Mouse (Mus musculus) hindlimb bud, embryonic 11.5 days (tissue): ENCODE results near the gene Rabepk.
A peak's percentile ranks its signal among the peaks of the same experiment; 100 is the strongest.
"Not testable (repeated sequence)": the region's sequence is repeated elsewhere in the genome, so short reads cannot be mapped to it uniquely, and the experiment has no call there.

ENCODE experiments used
- DNase-seq: peaks from one replicate; pipeline ENCODE4 v3.0.0-alpha.2; 2012; ENCODE audit warnings: low read depth, low spot score; ENCODE audit errors: extremely low spot score

Rabepk gene

DNA sequence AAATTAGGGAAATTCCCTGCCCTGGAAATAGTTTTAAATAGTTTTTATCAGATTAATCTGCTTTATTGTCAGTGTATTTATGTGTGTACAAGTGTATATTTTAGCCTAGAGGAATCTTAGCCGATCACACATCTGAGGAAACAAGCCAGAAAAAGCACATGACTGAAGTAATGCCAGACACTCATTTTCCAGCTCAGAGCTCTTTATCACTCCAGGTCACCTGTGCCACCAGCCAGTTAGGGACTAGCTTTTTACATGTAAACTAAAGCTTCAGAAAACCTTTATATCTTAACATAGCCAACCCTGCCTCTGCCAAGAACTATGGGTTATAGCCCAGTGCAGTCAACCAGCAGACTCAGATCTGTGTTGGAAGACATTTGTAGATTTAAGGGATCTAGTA, 5.1 kb upstream of the Rabepk start:
- DNase-seq, result no peak

DNA sequence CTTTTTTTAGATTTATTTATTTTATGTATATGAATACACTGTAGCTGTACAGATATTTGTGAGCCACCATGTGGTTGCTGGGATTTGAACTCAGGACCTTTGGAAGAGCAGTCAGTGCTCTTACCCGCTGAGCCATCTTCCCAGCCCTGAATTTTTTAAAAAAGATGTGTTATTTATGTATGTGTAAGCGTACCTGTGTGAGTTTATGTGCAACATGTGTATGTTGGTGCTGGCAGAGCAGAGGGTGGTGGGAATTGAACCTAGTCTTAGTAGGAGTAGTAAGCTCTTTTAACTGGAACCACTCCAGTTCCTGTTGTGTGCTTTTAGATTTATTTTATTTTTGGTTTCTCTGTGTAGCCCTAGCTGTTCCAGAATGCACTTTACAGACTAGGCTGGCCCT, 4.5 kb upstream of the Rabepk start:
- DNase-seq, result no peak

DNA sequence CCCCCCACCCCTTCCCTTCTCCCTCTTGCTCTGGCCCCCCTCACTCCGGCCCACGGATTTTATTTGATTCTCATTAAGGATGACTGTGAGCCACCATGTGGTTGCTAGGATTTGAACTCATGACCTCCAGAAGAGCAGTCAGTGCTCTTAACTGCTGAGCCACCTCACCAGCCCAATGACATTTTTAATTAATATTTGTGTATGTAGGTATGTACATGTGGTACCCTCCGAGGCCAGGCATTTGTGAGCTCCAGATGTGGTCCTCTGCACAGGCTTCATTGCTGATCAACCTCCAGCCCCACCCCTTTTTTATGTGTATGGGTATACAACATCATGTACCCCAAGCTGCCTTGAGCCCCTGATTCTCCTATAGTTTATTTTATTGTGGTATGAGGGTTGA, 4.0 kb upstream of the Rabepk start:
- DNase-seq, result no peak

GRCm38 (mm10) chr2:34802565-34803245, 3.0 kb upstream of the Rabepk start:
- not testable (repeated sequence) for DNase-seq

- peak; percentile 98 for DNase-seq
Measured at GRCm38 (mm10) chr2:34801516-34802482, 2.1 kb upstream of the Rabepk start.

DNA sequence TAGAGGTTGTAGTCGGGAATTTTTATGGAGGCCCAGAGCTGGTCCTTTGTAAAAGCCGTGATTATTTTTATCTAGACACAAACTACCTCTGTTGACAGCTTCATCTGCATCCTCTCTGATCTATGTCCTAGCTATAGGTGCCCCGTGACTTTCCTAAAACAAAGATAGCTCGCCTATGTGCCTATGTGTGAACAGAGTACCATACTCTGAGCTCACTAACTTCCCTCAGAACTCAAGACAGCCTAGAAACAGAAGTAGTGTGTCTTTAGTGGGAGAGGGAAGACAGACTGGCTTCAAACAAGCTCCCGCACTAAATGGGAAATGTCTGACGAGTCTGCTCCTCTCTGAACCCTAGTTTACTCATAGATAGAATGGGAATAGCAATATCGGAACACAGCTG, 659 bp upstream of the Rabepk start:
- no peak for DNase-seq

GRCm38 (mm10) chr2:34795426-34795825, 4.3 kb downstream of the Rabepk start:
- no peak for DNase-seq

- DNase-seq, result no peak
Measured at GRCm38 (mm10) chr2:34794511-34794910, 5.2 kb downstream of the Rabepk start.

GRCm38 (mm10) chr2:34792543-34792942, 7.2 kb downstream of the Rabepk start:
- not testable (repeated sequence) for DNase-seq

DNA sequence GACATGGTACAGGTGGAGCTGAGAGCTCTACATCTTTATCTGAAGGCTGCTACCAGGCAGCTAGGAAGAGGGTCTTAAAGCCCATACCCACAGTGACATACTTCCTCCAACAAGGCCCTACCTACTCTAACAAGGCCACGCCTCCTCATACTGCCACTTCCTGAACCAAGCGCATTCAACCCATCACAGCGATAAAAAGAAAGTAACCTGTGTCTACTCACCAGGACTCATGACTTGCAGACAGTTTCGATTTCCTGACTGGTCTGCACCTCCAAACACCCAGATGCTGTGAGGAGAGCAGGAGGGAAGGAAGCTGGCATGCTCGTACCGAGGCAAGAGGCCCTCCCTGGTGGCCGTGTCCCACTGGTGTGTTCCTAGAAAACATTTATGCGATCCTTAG, 9.4 kb downstream of the Rabepk start:
- DNase-seq, result no peak

DNA sequence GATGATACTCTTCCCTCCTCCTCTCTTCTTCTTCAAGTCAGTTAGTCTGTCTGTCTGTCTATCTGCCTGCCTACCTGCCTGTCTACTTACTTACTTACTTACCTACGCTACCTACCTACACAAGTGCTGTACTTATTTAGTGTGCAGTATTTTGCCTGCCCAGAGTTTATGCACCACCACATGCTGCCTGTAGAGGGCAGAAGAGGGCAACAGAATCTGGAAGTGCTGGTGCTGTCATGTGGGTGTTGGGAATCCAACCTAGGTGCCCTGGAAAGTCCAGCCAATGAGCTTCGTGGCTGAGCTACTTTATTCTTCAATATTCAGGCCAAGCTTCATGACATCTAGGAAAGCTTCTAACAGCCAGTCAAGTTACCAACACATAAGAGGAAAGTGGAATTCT, 15.6 kb downstream of the Rabepk start:
- no peak for DNase-seq

DNA sequence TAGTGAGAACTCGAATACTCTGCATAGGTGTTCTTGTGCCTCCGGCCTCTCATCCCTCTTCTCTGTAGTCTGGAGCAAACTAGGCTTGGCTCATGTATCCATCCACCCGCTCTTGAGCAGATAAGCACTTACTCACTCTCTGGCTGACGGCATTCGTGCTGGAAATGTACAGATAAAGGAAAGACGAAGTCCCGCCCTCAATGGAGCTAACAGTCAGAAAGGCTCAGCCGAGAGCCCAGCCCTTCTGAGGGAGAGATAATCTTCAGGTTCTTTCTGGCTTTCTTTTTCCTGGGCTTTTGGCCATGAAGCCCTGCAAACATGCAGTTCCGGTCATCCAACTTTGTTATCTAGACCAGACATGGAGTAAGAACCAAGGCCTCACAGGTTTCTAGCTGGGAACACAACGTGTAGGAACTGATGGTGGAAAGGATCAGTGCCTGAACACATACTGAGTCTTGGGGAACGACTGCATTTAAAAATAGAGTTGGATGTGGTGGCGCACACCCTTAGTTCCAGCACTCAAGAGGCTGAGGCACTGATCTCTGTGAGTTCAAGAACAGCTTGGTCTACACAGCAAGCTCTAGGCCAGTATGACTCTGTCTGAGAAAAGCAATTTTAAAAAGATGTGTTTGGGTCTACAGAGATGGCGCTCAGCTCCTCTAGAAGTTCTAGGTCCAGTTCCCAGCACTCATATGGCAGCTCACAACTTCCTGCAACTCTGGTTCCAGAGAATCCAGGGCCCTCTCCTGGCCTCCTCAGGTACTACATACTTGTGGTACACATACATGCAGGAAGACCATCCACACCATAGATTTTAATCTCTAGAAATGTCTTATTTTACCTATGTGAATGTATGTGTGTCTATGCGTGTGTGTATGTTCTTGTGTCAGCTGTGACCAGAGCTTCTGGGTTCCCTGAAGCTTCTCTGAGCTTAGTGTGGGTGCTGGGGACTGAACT, 16.4 kb downstream of the Rabepk start:
- no peak for DNase-seq

DNA sequence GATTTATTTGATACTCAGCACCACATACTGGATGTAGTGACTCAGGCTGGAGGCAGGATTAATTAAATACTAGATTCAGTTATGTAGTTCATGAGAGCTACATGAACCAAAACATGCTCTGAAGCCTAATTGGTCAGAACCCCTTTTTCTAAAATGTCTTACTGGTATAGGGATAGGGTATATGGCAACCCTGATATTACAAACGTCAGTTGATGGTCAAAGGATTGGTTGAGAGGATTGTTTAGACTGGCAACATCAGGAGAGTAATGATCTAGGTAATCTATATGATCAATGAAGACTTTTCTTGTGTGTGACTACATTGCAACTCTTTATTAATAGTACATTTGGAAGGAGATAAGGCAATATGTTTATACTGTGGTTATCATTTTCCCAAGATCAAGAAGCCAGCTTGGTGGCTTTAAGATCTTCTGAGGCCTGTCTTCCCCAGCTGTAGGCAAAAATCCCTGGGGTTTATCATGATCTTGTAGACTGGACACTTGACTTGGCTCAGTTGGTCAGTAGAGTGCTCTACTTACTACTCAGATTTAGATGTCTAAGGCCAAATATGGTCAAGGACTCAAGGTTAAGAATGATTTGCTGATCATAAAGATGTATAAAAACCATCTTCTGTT, 22.4 kb downstream of the Rabepk start:
- DNase-seq, result no peak

DNA sequence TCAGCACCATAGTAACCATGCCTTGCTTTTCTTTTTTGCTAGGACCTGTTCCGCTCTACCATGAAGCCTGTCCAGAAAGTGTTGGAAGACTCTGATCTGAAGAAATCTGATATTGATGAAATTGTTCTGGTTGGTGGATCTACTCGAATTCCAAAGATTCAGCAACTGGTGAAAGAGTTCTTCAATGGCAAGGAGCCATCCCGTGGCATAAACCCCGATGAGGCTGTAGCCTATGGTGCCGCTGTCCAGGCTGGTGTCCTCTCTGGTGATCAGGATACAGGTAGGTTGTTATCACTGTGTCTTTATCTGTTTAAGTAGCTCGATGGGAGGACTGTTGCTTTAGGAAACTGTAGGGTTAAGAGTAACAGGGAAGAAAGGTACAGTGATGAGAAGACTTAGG, 25.2 kb downstream of the Rabepk start:
- no peak for DNase-seq

DNA sequence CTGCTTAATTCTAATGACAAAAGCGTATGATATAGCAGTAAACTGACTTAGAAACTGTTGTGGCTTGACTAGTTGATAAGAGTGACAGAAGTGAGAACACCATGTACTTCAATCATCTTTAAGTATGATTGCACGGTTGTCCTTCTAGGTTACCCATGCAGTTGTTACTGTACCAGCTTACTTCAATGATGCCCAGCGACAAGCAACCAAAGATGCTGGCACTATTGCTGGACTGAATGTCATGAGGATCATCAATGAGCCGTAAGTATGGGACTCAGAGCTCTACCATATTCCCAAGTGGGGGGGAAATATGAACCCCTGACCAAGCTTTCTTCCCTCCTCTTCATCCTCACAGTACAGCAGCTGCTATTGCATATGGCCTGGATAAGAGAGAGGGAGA, 26.0 kb downstream of the Rabepk start:
- no peak for DNase-seq

DNA sequence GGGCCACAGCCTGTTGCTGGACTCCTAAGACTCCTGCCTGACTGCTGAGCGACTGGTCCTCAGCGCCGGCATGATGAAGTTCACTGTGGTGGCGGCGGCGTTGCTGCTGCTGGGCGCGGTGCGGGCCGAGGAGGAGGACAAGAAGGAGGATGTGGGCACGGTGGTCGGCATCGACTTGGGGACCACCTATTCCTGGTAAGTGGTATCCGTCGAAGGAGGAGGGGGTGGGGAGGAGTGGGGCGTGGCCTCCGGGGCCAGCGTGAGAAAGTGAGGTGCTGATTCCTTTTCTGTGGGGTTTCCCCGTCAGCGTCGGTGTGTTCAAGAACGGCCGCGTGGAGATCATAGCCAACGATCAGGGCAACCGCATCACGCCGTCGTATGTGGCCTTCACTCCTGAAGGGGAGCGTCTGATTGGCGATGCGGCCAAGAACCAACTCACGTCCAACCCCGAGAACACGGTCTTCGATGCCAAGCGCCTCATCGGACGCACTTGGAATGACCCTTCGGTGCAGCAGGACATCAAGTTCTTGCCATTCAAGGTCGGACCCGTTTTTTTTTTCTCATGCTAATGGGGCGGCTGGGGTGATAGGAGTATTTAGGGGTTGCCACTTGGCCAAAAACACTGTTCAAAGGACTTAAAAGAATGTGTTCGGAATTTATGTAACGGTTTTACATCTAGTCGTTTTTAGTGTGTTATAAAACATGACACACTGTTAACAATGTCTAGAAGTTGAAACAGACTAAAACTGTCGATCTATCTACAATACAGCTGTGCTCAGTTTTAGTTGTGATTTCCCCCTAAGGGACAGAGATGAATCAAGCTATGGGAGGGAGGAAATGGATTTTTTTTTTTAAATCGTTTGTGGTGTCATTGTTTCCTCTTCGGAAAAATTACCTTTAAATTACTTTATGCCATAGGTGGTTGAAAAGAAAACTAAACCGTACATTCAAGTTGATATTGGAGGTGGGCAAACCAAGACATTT, 27.2 kb downstream of the Rabepk start:
- no peak for DNase-seq

- DNase-seq, result peak; percentile 93
Measured at GRCm38 (mm10) chr2:34771368-34772226, 28.1 kb downstream of the Rabepk start, which contains the start of gene Hspa5. Hspa5 (plus strand) TSS chr2:34771970.

DNA sequence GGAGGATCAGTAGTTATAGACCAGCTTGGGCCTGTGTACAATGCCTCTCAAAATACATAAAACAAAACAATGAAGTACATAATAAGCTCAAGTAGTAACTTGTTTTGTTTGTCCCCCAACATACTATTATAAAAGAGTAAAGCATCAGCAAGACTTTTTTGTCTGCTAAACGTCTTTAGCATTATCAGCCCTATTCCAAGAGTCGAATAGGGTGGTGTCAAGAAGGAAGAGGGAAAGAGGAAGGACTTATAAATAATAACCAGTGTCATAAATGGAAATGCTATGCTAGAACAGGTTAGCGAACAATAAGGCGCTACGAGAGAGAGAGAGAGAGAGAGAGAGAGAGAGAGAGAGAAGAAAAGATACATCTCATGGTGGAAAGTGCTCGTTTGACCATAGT, 28.8 kb downstream of the Rabepk start:
- no peak for DNase-seq
